Mouse (Mus musculus): ENCODE measurements around the gene Rnf182.

The Rnf182 gene

GRCm38 (mm10) chr13:43616551-43616950 is 1.0 kb downstream of the Rnf182 start:
- Histone ChIP-seq H3K4me1 (replicated peaks; ENCODE audit: low read depth, low read length) (peaks cover 33% of the 10 kb centered on the region), H3K4me3 (replicated peaks; ENCODE audit: low read length) (peak overlapping the region; percentile 87), H3K9me3 (ENCODE audit: low read length) (no peaks in the 10 kb centered on the region), H3K36me3 (ENCODE audit: insufficient read depth, low read length) (no peaks in the 10 kb centered on the region), H3K27me3 (ENCODE audit: insufficient read depth, low read length) (peaks cover 18% of the 10 kb centered on the region)
- TF ChIP-seq CTCF (conservative IDR thresholded peaks at IDR 0.05; ENCODE audit: low read length) (no peak), POU5F1 (IDR thresholded peaks at IDR 0.05; ENCODE audit: borderline replicate concordance, low read length) (no peak), NANOG (IDR thresholded peaks at IDR 0.05; ENCODE audit: borderline replicate concordance, low read length) (no peak)

- TF ChIP-seq CTCF (conservative IDR thresholded peaks at IDR 0.05; ENCODE audit: low read length) (no peak), POU5F1 (IDR thresholded peaks at IDR 0.05; ENCODE audit: borderline replicate concordance, low read length) (no peak), NANOG (IDR thresholded peaks at IDR 0.05; ENCODE audit: borderline replicate concordance, low read length) (no peak)
- no peak overlapping the region for H3K4me3 ChIP-seq (replicated peaks; ENCODE audit: low read length)
- peaks cover 18% of the 10 kb centered on the region for H3K27me3 ChIP-seq (ENCODE audit: insufficient read depth, low read length)
- no peaks in the 10 kb centered on the region for H3K36me3 ChIP-seq (ENCODE audit: insufficient read depth, low read length)
- H3K4me1 ChIP-seq (replicated peaks; ENCODE audit: low read depth, low read length) = peaks cover 24% of the 10 kb centered on the region
- H3K9me3 ChIP-seq (ENCODE audit: low read length) = no peaks in the 10 kb centered on the region
These were observed 4.2 kb downstream of the Rnf182 start for GRCm38 (mm10) chr13:43619550-43620175.

- Histone ChIP-seq H3K27me3 (ENCODE audit: insufficient read depth, low read length) (peaks cover 2% of the 10 kb centered on the region; the same call in 1 of the 2 replicates), H3K4me3 (replicated peaks; ENCODE audit: low read length) (no peak overlapping the region), H3K9me3 (ENCODE audit: low read length) (no peaks in the 10 kb centered on the region), H3K36me3 (ENCODE audit: insufficient read depth, low read length) (no peaks in the 10 kb centered on the region), H3K4me1 (replicated peaks; ENCODE audit: low read depth, low read length) (no peaks in the 10 kb centered on the region)
- TF ChIP-seq POU5F1 (IDR thresholded peaks at IDR 0.05; ENCODE audit: borderline replicate concordance, low read length) (no peak), CTCF (conservative IDR thresholded peaks at IDR 0.05; ENCODE audit: low read length) (no peak), NANOG (IDR thresholded peaks at IDR 0.05; ENCODE audit: borderline replicate concordance, low read length) (no peak)
These were observed 12.4 kb downstream of the Rnf182 start for GRCm38 (mm10) chr13:43627922-43628321.

- Histone ChIP-seq H3K4me1 (replicated peaks; ENCODE audit: low read depth, low read length) (no peaks in the 10 kb centered on the region), H3K4me3 (replicated peaks; ENCODE audit: low read length) (no peak overlapping the region), H3K36me3 (ENCODE audit: insufficient read depth, low read length) (no peaks in the 10 kb centered on the region), H3K27me3 (ENCODE audit: insufficient read depth, low read length) (peaks cover 3% of the 10 kb centered on the region; the same call in 1 of the 2 replicates), H3K9me3 (ENCODE audit: low read length) (no peaks in the 10 kb centered on the region)
- TF ChIP-seq CTCF (conservative IDR thresholded peaks at IDR 0.05; ENCODE audit: low read length) (no peak), POU5F1 (IDR thresholded peaks at IDR 0.05; ENCODE audit: borderline replicate concordance, low read length) (no peak), NANOG (IDR thresholded peaks at IDR 0.05; ENCODE audit: borderline replicate concordance, low read length) (no peak)
These were observed 14.3 kb downstream of the Rnf182 start for GRCm38 (mm10) chr13:43629785-43630184.

- no peaks in the 10 kb centered on the region for H3K9me3 ChIP-seq (ENCODE audit: low read length)
- TF ChIP-seq POU5F1 (IDR thresholded peaks at IDR 0.05; ENCODE audit: borderline replicate concordance, low read length) (no peak), NANOG (IDR thresholded peaks at IDR 0.05; ENCODE audit: borderline replicate concordance, low read length) (no peak), CTCF (conservative IDR thresholded peaks at IDR 0.05; ENCODE audit: low read length) (no peak)
- H3K4me3 ChIP-seq (replicated peaks; ENCODE audit: low read length) = no peak overlapping the region
- H3K4me1 ChIP-seq (replicated peaks; ENCODE audit: low read depth, low read length) = no peaks in the 10 kb centered on the region
- H3K36me3 ChIP-seq (ENCODE audit: insufficient read depth, low read length) = no peaks in the 10 kb centered on the region
- peaks cover 3% of the 10 kb centered on the region; the same call in 1 of the 2 replicates for H3K27me3 ChIP-seq (ENCODE audit: insufficient read depth, low read length)
These were observed 15.8 kb downstream of the Rnf182 start for GRCm38 (mm10) chr13:43631266-43631665.

DNA sequence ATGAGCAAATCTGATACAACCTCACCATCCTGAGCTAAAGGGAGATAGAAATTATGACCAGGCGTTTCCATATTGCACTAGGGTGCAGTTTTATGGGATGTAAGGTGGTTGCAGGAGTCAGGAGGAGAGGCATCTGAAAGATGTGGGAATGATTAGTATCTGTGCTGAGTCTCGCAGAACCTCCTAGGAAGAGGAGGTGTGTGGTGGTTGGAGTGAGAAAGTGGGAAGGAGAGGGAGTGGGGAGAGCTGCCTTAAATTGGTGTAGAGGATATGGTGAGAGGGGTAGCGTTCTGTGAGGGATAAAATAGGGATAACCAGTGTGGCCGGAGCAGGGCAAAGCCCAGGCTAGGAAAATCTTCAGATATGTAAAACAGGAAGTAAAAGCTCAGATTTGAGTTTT is 17.5 kb downstream of the Rnf182 start:
- H3K27me3 ChIP-seq (ENCODE audit: insufficient read depth, low read length) = peaks cover 3% of the 10 kb centered on the region; the same call in 1 of the 2 replicates
- no peaks in the 10 kb centered on the region for H3K9me3 ChIP-seq (ENCODE audit: low read length)

GRCm38 (mm10) chr13:43637720-43638119 is 22.2 kb downstream of the Rnf182 start:
- no peak for TF ChIP-seq POU5F1 (IDR thresholded peaks at IDR 0.05; ENCODE audit: borderline replicate concordance, low read length)
- no peak for TF ChIP-seq NANOG (IDR thresholded peaks at IDR 0.05; ENCODE audit: borderline replicate concordance, low read length)
- no peak for TF ChIP-seq CTCF (conservative IDR thresholded peaks at IDR 0.05; ENCODE audit: low read length)
- Histone ChIP-seq H3K9me3 (ENCODE audit: low read length) (no peaks in the 10 kb centered on the region), H3K36me3 (ENCODE audit: insufficient read depth, low read length) (no peaks in the 10 kb centered on the region), H3K4me3 (replicated peaks; ENCODE audit: low read length) (no peak overlapping the region), H3K27me3 (ENCODE audit: insufficient read depth, low read length) (peaks cover 3% of the 10 kb centered on the region; the same call in 1 of the 2 replicates), H3K4me1 (replicated peaks; ENCODE audit: low read depth, low read length) (no peaks in the 10 kb centered on the region)

More for the DNA sequence above, 17.5 kb downstream of the Rnf182 start:
- H3K4me3 ChIP-seq (replicated peaks; ENCODE audit: low read length) = no peak overlapping the region
- H3K4me1 ChIP-seq (replicated peaks; ENCODE audit: low read depth, low read length) = no peaks in the 10 kb centered on the region
- TF ChIP-seq NANOG (IDR thresholded peaks at IDR 0.05; ENCODE audit: borderline replicate concordance, low read length) (no peak), CTCF (conservative IDR thresholded peaks at IDR 0.05; ENCODE audit: low read length) (no peak), POU5F1 (IDR thresholded peaks at IDR 0.05; ENCODE audit: borderline replicate concordance, low read length) (no peak)
- H3K36me3 ChIP-seq (ENCODE audit: insufficient read depth, low read length) = no peaks in the 10 kb centered on the region

DNA sequence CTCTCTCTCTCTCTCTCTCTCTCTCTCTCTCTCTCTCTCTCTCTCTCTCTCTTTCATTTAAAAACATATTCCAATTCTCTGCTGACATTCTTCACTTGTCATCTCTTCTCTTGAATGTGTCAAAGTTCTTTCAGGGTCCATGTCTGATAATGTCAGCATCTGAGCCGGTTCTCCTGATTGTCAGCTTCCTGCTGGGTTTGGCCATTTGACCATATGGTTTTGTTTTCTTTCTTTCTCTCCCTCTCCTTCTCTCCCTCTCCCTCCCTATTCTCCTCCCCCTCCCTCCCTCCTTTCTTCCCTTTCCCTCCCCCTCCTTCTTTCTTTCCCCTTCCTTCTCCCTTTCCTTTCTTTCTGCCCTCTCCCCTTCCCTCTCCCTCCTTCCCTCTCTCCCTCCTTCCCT is 29.5 kb downstream of the Rnf182 start:
- H3K27me3 ChIP-seq (ENCODE audit: insufficient read depth, low read length) = no peaks in the 10 kb centered on the region; the same call in 1 of the 2 replicates
- no peaks in the 10 kb centered on the region for H3K36me3 ChIP-seq (ENCODE audit: insufficient read depth, low read length)
- H3K4me1 ChIP-seq (replicated peaks; ENCODE audit: low read depth, low read length) = no peaks in the 10 kb centered on the region; the same call in 1 of the 2 replicates
- TF ChIP-seq POU5F1 (IDR thresholded peaks at IDR 0.05; ENCODE audit: borderline replicate concordance, low read length) = no peak
- TF ChIP-seq NANOG (IDR thresholded peaks at IDR 0.05; ENCODE audit: borderline replicate concordance, low read length) = no peak
- no peak for TF ChIP-seq CTCF (conservative IDR thresholded peaks at IDR 0.05; ENCODE audit: low read length)
- H3K9me3 ChIP-seq (ENCODE audit: low read length) = no peaks in the 10 kb centered on the region
- no peak overlapping the region for H3K4me3 ChIP-seq (replicated peaks; ENCODE audit: low read length)

Data from E14TG2a.4 (cell line).